Mouse (Mus musculus) layer of hippocampus, adult 6 months (tissue): ENCODE measurements around the gene Acsl6. TPM values are rescaled to one million over a fixed set of nuclear protein-coding genes. Genes with fewer than 3 reads are reported as not detected.

ENCODE experiments used
- long read RNA-seq, 2 experiments: library from polyadenylated mRNA; unstranded; transcript quantifications; one replicate each; pipeline ENCODE4 v2.0.0; 2019 to 2020
- polyA plus RNA-seq: library from polyadenylated mRNA; unstranded; fragments of <200 nt; fragmentation: Nextera tagmentation; gene quantifications from 2 replicates; pipeline ENCODE4 v1.2.3, GENCODE M21; 2021

Gene Acsl6
- polyA plus RNA-seq: 146 and 158 TPM in 2 replicates
- long read RNA-seq, experiment 1, full-length matches to known transcripts: 223 of 322 reads
- long read RNA-seq, experiment 1, partial matches to known transcripts: 49 of 322 reads
- long read RNA-seq, experiment 1, other reads (novel, unspliced or antisense): 50 of 322 reads
- long read RNA-seq, experiment 2, full-length matches to known transcripts: 1,144 of 1,358 reads
- long read RNA-seq, experiment 2, partial matches to known transcripts: 62 of 1,358 reads
- long read RNA-seq, experiment 2, other reads (novel, unspliced or antisense): 152 of 1,358 reads

DNA sequence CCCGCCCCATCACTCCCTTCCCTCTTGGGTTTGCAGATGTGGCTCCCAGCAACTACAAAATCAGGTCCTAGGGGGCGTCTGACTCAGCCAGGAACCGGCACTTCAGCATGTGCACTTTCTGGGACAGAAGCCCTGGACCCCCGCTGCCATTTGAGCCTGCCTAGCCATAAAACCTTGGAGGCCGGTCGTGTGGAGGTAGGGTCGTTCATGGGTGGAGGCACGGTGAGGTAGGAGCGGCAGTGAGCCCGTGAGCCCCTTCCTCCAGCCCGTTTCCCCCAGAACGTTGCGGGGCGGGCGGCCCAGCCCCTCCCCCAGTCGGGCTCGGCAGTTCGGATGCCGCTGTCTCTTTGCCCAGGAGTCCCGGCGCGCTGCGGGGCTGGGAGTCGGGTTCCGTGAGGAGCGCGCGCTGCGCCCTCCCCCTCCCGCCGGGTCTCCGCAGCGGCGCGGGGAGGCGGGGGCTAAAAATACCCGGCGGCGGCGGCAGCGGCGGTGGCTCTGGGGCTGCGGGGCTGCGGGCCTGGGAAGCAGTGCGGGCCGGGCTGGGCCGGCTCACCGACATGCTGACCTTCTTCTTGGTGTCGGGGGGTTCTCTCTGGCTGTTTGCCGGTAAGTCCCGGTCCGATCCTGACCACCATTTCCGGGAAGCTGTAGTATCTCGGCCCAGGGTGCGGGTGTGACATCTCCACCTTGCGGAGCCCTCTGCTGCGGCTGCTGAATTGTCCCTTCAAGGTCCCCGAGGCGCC lies at the start of gene Acsl6:
Acsl6 (plus strand) TSS at position 71 of the 743 bp plus-strand sequence.

DNA sequence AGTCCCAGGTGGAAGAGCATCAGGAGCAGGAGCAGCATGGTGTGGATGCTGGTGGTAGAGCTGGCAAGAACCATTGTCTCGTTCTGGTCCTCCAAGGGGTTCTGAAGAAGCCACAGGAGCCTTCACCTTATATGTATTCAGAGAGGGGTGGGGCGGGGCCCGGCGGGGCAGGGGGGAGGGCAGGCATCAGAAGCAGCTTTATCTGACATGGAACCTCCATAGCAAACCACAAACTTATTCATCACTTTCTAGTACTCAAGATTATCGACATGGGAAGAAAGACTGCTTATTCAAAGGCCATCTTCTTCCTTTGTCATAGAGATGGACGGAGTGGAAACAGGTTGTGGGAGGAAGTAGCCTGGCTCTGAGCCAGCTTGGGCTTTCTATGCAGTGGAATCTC lies 36.4 kb upstream of the Acsl6 start, which contains the start of gene Il3:
Il3 (minus strand) TSS at position 101 of the 400 bp plus-strand sequence.

Other genes starting within 250 kb of the Acsl6 start
- gene Pdlim4, start 234.8 kb upstream of the Acsl6 start, polyA plus RNA-seq: 48.0 and 54.4 TPM in 2 replicates
- 9.9 and 11.2 TPM in 2 replicates for gene P4ha2, start 203.7 kb upstream of the Acsl6 start, polyA plus RNA-seq
- not detected in 2 replicates for gene Csf2, start 54.1 kb upstream of the Acsl6 start, polyA plus RNA-seq
- gene Il3, start 36.5 kb upstream of the Acsl6 start, polyA plus RNA-seq: not detected in 2 replicates
- gene Meikin, start 66.9 kb downstream of the Acsl6 start, polyA plus RNA-seq: not detected in 2 replicates
- 3.6 and 5.0 TPM in 2 replicates for gene Fnip1, start 134.4 kb downstream of the Acsl6 start, polyA plus RNA-seq
- 10.2 and 11.7 TPM in 2 replicates for gene Rapgef6, start 219.0 kb downstream of the Acsl6 start, polyA plus RNA-seq